Mouse (Mus musculus): ENCODE data around the gene Taar9. TPM values are rescaled to one million over a fixed set of nuclear protein-coding genes. Genes with fewer than 3 reads are reported as not detected.
A peak's percentile ranks its signal among the peaks of the same experiment; 100 is the strongest.
"Not testable (repeated sequence)": the region's sequence is repeated elsewhere in the genome, so short reads cannot be mapped to it uniquely, and the experiment has no call there.

Taar9 gene
- not detected in 2 replicates for total RNA-seq (2015)
- total RNA-seq (2017): not detected in 2 replicates

DNA sequence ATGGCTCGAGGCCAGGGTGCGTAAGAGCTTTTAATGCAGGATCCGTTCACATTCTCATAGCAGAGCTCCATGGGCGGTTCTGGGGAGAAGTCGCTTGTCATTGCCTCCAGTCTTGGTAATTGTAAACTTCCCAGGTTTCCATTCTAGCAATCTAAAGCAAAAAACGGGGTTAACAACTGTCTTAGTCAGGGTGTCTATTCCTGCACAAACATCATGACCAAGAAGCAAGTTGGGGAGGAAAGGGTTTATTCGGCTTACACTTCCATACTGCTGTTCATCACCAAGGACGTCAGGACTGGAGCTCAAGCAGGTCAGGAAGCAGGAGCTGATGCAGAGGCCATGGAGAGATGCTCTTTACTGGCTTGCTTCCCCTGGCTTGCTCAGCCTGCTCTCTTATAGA, at the start of gene Taar9:
Gene Taar9 (minus strand): TSS at position 101 of the 400 bp plus-strand sequence.
- not testable (repeated sequence) for ATAC-seq (ENCODE audit: poor library complexity, severe bottlenecking)

DNA sequence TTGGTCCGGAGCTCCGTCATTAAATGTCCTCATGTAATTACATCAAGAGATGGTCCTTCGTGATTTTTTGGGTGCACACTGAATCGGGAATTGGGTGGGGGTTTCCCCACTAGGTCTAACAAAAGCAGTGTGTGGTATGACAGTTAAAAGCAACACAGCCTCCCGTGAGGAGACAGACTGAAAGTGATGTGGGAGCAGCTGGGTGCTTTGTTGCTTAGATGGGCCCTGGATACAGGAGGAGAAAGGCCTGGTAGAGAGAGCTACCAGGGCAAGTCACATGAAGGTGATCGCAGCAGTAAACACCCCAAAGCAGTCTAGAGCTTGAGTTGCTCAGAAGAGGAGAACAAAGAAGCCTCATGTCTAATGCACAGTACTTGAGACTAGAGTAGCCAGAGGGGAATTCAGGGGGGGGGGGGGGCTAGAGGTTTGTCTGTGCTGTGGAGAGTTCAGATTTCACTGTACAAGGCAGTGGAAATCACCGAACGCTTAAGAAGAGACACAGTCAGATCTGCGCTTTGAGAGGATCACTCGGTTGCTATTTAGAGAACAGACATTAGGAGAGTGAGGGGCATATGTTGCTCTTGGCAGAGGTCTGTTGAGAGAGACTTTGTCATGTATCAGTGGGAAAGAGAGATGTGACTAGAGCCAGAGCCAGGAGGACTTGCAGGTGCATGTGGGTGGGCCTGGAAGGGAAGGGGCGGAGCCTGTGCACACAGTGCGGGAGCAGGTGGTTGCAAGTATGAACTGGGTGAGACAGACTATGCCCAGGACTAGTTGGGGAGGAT, 49.3 kb upstream of the Taar9 start:
- ATAC-seq (ENCODE audit: poor library complexity, severe bottlenecking): no peak

DNA sequence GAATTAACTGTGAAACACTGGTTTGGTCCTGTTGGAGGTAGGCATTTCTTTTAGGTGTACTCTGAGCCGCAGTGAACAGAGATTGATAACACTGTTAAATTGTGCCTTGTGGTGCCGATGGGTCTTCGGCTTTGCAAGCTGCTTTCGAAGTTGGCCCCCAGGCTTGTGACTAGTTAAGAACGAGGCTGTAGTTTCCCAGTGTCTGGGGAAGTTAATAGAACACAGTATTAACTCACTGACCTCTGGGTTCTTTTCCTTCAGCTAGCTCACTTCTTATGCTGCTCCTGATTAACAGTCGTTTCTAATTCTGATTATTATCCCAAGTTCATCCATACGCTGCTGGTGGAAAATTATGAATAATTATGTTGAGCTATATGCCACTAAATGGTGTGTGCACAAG, 40.8 kb upstream of the Taar9 start:
- ATAC-seq (ENCODE audit: poor library complexity, severe bottlenecking): no peak

DNA sequence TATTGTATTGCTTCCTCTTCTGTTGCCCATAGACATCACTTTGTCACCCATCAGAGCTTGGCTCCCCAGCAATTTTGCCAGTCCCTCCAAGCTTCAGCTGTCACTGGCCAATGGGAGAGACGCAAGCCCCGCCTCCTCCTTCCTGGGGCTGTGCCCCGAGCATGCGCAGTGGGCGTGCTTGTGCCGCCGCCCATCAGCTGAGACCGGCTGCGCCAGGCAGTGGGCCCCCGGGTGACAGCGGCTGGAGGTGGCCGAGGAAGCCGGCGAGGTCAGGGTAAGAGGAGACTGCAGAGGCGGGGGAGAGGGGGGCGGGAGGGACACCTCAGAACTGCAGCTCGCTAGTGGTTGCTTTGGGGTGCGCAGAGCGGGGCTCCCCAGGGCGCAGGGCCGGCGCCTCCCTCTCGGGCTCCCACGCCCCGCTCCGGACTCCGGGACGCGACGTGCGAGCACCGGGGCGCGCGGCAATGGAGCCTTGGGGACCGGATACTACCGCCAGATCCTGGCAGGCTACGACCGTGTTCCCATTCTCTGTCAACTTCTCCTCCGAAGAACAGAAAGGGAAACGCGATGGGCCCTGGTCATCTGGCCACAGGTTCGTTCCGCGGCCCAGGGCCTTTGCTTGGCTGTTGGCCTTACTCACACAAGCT, 39.9 kb upstream of the Taar9 start, which contains the start of gene Stx7:
Gene Stx7 (plus strand): TSS at position 168 of the 647 bp plus-strand sequence.
- ATAC-seq (ENCODE audit: poor library complexity, severe bottlenecking): peak; percentile 93

DNA sequence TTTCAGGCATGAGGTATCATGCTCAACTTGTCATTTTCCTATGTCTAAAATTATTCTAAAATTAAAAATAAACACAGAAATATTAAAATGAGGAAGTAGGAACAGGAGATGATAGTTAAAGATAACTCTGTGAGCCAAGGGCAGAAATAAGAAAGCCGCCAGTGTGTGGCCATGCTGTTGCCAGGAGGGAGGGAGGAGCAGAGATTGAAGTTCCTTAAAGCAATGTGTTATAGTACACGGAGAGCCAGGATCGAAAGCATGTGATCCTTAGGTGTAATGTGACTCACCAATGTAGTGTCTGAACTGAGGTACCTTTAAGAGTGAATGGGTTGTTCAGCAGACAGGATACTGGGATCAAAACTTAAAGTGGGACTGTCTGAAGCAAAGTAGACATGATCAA, 33.4 kb upstream of the Taar9 start:
- peak; percentile 97 for ATAC-seq (ENCODE audit: poor library complexity, severe bottlenecking)

DNA sequence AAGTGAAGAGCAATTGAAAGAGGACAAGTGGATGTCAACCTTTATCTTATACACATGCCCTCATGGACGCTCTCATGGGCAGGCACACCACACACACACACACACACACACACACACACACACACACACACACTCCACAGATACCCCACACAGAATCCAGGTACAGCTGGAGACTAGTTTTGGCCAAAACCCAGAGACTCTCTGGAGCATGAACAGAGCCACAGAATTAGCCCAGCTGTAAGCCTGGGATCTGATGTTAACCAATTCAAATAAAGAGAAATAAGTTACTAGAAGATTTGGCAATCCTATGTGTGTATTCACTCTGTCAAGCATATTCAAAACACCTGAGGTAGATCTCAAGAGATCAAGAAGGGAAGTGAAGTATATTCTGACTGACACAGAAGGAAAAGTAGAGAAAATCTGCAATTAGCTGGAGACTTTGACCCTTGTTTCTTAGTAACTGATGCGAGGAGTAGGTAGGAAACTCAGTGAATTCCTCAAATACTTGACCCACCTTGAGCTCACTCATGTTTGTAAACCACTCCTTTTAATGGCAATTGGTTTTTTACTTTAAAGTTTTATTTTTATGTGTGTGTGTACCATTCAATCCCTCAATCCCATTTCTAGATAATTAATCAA, 29.4 kb upstream of the Taar9 start:
- ATAC-seq (ENCODE audit: poor library complexity, severe bottlenecking): no peak

DNA sequence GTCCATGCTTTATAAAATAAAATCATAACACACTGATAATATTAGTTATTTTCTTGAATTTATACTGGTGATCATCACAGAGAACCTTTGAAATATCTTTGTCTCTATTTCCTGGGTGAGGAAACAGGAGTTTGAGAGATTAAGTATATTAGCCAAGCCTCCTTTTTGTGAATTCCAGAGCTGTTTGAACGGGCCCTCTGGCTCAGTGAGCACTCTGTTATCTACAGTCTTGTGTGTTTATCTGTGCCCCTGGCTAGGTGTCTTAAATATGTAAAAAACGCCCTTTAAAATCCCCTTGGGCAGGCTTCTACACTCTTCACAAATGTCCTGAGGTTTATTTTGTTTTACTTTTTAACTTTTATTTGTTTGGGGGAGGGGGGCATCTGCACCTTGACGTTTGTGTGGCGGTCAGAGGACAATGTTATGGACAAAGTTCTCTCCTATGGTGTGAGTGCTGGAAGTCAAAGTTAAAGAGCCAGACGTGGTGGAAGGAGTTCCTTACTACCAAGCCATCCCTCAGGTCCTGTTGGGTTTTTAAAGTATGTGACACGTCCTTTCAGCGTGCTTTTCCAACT, 24.8 kb upstream of the Taar9 start:
- no peak for ATAC-seq (ENCODE audit: poor library complexity, severe bottlenecking)

DNA sequence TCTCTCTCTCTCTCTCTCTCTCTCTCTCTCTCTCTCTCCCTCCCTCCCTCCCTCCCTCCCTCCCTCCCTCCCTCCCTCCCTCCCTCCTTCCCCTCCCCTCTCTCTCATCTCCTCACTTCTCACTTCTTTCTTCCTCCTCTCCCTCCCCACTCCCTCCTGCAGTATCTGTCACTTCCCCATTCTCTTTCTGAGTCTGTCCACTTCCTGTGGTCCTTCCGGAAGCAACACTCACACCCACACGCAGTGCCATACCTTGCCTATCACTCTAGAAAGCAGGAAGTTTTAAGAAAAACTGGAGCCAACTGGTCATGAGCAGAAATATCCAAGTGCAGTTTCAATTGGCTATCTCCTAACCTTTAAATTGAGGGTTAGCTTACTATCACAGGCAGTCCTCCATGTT, 23.8 kb upstream of the Taar9 start:
- ATAC-seq (ENCODE audit: poor library complexity, severe bottlenecking): peak; percentile 100

DNA sequence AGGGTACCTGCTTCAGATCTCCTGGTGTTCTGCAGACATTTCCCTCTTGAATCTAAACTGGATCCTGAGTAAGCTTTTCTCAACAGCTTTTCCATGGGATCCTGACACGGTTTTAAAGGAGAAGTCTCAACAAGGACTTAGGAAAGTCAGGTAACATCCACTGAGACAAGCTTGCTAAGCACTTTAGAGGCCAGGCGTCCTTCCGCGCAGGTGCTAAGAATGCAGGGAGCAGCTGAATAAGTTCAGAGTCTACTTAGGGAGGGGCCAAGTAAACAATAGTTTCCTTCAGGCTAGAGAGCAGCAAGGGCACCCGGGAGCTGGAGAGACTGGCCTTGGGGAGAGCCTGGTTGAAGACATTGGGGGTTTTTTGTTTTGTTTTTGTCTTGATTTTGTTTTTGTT, 22.9 kb upstream of the Taar9 start:
- ATAC-seq (ENCODE audit: poor library complexity, severe bottlenecking): no peak

DNA sequence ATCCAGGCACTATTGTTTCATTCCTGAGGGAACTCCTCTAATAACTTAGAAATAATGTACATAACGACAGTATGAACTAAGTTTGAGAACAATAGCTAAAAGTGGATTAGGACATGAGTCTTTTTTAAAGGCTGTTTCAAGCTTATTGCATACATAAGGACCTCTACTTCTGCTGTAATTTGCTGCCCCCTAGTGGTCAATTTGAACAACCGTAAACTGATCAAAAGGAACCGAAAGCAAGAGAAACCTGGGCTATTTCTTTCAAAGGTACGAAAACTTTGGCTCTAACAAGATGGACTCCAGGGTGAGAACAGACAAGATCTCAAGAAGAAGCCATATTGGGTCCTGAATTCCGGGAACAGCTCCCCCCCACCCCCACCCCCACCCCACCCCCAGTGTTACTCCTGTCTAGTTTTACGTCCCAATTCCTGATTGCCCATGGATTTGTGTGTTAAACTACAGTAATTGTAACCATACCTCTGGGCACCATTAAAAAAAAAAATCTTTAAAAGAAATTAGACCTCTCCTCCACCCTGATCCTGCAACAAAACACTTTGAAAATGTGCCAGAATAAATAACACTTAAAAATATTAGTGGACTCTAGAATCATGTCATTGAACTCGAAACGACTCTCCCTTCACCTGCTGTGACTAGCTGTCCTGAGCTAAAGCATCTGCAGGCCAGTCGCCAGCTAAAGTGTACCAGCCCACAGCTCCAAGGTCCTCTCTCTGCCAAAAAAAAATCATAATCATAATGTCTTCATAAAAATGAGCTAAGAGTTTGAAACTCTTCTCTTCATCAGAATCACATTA, 22.3 kb upstream of the Taar9 start:
- peak; percentile 71 for ATAC-seq (ENCODE audit: poor library complexity, severe bottlenecking)

DNA sequence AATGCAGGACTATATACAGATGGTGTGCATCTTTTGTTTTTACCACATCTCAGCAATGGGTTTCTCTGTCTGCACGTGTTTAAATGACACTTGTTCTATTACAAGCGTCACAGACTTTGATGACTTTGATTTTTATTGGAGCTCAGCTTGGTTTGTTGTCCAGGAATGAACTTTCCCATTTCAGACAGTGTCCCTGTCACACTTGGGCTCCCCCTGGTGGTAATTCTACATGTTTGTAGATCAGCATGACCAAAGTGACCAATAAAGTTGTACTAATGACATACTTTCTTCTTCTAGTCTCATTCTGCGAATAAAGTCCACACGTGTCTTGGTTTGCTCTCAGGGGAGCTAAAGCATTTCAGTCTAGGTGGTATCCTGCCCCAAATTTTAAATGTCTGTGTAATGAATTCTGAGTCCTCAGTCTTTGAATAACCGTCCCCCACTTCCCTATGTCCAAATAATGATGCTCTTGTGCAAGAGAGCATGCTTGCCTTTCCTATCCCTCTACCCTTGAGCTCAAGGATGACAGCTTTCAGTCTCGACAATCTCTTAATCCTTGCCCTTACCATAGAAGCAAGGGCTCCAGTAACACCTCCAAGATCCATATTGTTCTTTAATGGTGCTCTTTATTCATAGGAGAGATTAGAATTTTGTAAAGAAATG, 1.9 kb upstream of the Taar9 start:
- peak; percentile 81 for ATAC-seq (ENCODE audit: poor library complexity, severe bottlenecking)

DNA sequence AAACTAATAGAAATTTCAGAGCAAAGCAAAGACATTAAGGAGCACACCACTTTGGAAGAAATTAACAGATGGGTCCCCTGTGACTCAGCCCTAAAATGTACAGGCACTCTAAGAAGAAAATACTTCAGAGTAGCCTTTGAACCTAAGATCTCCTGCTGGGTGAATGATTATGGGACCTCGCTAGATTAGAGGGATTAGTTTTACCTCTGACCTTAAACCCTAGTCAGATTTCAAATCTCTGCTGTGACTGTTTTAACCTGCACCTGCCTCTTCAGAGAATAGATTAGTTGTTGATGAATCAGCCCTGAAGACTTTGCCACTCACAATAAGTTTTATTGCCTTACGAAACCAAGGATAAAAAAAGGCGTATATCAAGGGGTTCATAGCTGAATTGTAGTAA, 1.1 kb downstream of the Taar9 start:
- ATAC-seq (ENCODE audit: poor library complexity, severe bottlenecking): no peak

DNA sequence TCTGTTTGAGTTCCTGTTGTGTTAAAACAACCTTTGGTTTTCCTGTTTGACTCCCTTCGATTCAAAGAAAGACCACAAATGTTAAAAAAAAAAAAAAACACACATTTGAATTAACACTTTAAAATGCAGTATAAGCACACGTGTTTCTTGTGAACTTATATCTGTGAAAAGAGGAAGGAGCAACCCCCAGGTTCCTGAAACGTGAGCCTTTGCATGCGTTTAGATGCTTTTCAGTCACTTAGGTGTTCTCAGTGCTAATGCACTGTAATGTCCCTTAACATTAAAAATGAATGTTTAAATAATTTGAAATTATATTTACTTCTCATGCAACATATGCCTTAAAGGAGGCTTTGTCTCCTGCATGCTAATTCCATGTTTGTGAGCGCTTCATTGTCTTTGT, 1.6 kb downstream of the Taar9 start:
- no peak for ATAC-seq (ENCODE audit: poor library complexity, severe bottlenecking)

DNA sequence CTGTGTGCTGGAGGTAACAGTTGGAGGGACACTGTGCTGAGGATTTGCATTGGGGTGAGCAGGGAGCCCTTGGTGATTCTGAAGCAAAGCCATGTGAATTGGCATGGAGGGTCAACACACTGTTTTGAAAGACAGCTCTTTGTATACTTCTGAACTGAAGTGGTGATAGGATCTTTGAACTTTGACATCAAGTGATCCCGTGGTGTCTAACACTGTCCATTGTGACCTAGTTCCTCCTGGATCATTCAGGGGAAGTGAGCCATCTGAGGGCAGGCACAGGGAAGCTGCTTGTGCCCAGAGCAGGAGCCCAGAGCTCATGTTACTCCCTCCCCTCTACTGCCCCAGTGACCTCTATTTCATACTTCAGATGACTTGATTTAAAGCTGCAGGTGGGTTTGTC, 6.0 kb downstream of the Taar9 start:
- ATAC-seq (ENCODE audit: poor library complexity, severe bottlenecking): peak; percentile 35; the same call in 1 of the 2 replicates

DNA sequence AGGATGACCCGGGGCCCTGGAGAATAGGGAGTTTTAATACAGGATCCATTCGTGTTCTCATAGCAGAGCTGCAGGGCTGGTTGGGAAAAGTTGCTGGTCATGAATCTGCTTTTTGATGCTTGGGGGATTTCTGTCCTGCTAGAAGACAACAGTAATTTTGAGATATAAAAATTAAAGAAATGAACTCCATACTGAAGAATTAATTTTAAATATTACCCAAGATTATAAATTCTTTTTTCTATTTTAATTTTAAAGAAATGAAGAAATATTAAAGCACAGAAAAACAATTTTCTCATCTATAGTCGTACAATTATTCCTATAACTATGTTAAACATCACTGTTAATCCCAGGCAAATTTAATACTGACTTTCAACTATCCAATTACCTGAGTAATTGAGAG, 7.5 kb downstream of the Taar9 start, which contains the start of gene Taar8c:
Gene Taar8c (minus strand): TSS at position 101 of the 400 bp plus-strand sequence.
- not testable (repeated sequence) for ATAC-seq (ENCODE audit: poor library complexity, severe bottlenecking)

DNA sequence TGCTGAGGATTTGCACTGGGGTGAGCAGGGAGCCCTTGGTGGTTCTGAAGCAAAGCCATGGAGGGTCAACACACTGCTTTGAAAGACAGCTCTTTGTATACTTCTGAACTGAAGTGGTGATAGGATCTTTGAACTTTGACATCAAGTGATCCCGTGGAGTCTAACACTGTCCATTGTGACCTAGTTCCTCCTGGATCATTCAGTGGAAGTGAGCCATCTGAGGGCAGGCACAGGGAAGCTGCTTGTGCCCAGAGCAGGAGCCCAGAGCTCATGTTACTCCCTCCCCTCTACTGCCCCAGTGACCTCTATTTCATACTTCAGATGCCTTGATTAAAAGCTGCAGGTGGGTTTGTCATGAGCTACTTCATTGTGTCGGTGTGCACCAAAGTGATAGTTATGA, 12.3 kb downstream of the Taar9 start:
- ATAC-seq (ENCODE audit: poor library complexity, severe bottlenecking): not testable (repeated sequence)

DNA sequence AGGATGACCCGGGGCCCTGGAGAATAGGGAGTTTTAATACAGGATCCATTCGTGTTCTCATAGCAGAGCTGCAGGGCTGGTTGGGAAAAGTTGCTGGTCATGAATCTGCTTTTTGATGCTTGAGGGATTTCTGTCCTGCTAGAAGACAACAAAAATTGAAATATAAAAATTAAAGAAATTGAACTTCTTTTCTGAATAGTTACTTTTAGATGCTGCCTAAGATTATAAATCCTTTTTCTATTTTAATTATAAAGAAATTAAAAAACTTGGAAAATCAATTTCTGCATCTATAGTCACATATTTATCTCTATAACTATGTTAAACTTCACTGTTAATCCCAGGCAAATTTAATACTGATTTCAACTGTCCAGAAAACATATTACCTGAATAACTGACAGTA, 17.1 kb downstream of the Taar9 start, which contains the start of gene Taar8b:
Gene Taar8b (minus strand): TSS at position 101 of the 400 bp plus-strand sequence.
- no peak for ATAC-seq (ENCODE audit: poor library complexity, severe bottlenecking)

DNA sequence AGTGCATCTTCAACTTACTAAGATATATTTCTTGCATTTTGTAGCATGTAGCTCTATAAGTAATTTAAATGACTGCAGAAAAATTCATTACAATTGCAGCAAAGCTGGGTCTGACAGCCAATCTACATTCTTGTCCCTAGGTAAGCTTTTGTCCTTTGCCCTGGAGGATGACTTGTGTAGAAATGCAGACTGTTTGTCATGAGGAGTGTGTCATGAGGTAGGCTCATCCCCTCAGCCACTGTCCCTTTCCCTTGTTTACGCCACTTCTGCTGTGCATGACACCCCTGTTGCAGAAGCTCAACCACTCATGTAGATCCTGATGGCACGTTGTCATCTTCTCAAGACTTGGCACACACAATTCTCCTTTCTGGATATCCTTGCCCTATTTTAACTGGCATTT, 22.2 kb downstream of the Taar9 start:
- ATAC-seq (ENCODE audit: poor library complexity, severe bottlenecking): no peak

DNA sequence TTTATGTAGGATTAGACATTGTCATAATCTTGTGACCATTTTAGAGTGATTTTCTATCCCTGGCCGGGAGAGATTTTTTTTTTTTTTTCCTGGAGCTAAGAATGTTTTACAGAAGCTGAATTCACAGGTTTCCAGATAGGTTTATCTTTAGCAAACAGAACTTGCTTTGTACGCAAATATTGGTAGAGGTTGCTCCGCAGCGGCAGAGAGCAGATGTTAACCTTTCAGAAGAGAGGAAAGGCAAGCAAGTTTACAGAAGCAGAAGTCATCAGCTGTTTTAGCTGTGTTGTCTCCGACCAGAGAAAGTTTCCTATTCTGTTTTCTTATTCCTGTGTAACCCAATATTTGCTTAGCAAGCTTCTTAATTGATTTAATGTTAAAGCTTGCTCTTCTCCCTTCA, 22.8 kb downstream of the Taar9 start:
- no peak for ATAC-seq (ENCODE audit: poor library complexity, severe bottlenecking)

DNA sequence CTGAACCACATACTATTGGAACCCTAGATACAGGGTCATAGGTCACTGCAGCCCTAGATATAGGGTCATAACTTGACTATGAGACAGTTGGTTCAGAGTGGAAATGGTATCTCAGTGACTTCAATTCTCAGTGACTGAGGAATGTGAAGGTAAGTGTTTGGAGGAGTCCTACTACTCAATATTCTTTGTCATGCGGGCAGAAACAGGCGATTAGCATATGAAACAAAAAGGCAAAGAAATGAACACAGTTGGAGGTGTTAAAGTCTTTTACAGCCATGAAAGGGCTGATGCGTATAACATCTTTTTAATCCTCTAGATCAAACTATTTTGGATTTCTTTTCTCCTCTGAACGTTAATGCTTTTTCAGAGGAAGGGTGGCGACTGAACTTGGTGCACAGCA, 23.4 kb downstream of the Taar9 start:
- no peak for ATAC-seq (ENCODE audit: poor library complexity, severe bottlenecking)
